Mouse (Mus musculus) thymus, postnatal 10 days (tissue): ENCODE measurements at regions not wholly inside any gene's neighbourhood (a gene's known extent, or its start where the extent isn't known, plus 50 kb on each side); places are given as distances from the start of the nearest gene placed in this dataset.

Experiments used
- DNase-seq, 2 experiments: peaks; one replicate each; pipeline ENCODE4 v3.0.0; 2021; ENCODE audit warnings: low spot score in 2 of 2

GRCm38 (mm10) chr13:107879535-107879934 lies 164.7 kb upstream of the Smim15 start:
- no peak for DNase-seq

- no peak for DNase-seq
Observed at GRCm38 (mm10) chr13:107878980-107879379, 165.3 kb upstream of the Smim15 start.

- DNase-seq: no peak
Observed at GRCm38 (mm10) chr13:107873244-107873667, 171.0 kb upstream of the Smim15 start.

- no peak for DNase-seq
Observed at GRCm38 (mm10) chr13:107872574-107872973, 171.7 kb upstream of the Smim15 start.

- no peak for DNase-seq
Observed at GRCm38 (mm10) chr13:107872137-107872536, 172.1 kb upstream of the Smim15 start.

- DNase-seq: no peak
Observed at GRCm38 (mm10) chr13:107868906-107869305, 175.3 kb upstream of the Smim15 start.

- no peak for DNase-seq
Observed at GRCm38 (mm10) chr13:107866825-107867224, 177.4 kb upstream of the Smim15 start.

GRCm38 (mm10) chr13:107862793-107863654 lies 181.2 kb upstream of the Smim15 start:
- no peak for DNase-seq

- DNase-seq: no peak
Observed at GRCm38 (mm10) chr13:107861384-107862134, 182.7 kb upstream of the Smim15 start.

GRCm38 (mm10) chr13:107857043-107857755 lies 187.0 kb upstream of the Smim15 start:
- DNase-seq: no peak

GRCm38 (mm10) chr13:107850907-107851560 lies 193.2 kb upstream of the Smim15 start:
- no peak for DNase-seq

- DNase-seq: no peak
Observed at GRCm38 (mm10) chr13:107848871-107849270, 195.4 kb upstream of the Smim15 start.

GRCm38 (mm10) chr13:107847179-107848012 lies 196.8 kb upstream of the Smim15 start:
- DNase-seq: no peak

- DNase-seq: no peak
Observed at GRCm38 (mm10) chr13:107846621-107847178, 197.5 kb upstream of the Smim15 start.

- no peak for DNase-seq
Observed at GRCm38 (mm10) chr13:107845838-107846237, 198.4 kb upstream of the Smim15 start.

GRCm38 (mm10) chr13:107844085-107844484 lies 200.2 kb upstream of the Smim15 start:
- DNase-seq: peak in 1 of 2 experiments; percentile 14

- no peak for DNase-seq
Observed at GRCm38 (mm10) chr13:107838126-107838715, 206.0 kb upstream of the Smim15 start.

GRCm38 (mm10) chr13:107837206-107837952 lies 206.9 kb upstream of the Smim15 start:
- peak; percentile 53 to 63 for DNase-seq

- no peak for DNase-seq
Observed at GRCm38 (mm10) chr13:107835756-107836385, 208.4 kb upstream of the Smim15 start.
